Mouse (Mus musculus): Measurements from ENCODE around the gene Lrmda.

The Lrmda gene

GRCm38 (mm10) chr14:22255458-22255857, 235.9 kb downstream of the Lrmda start:
- ChIA-PET POLR2A (no interaction called here), CTCF (no interaction called here)

- ChIA-PET POLR2A (no interaction called here), CTCF (no interaction called here)
These were observed 236.8 kb downstream of the Lrmda start for GRCm38 (mm10) chr14:22256274-22256673.

- ChIA-PET CTCF (no interaction called here), POLR2A (no interaction called here)
These were observed 240.0 kb downstream of the Lrmda start for GRCm38 (mm10) chr14:22259376-22260032.

GRCm38 (mm10) chr14:22260033-22260419, 240.5 kb downstream of the Lrmda start:
- ChIA-PET CTCF (no interaction called here), POLR2A (no interaction called here)

- CTCF ChIA-PET = no interaction called here
- POLR2A ChIA-PET = no interaction called here
These were observed 245.9 kb downstream of the Lrmda start for GRCm38 (mm10) chr14:22265229-22265905.

- POLR2A ChIA-PET = no interaction called here
These were observed 250.3 kb downstream of the Lrmda start for GRCm38 (mm10) chr14:22269812-22270211.

DNA sequence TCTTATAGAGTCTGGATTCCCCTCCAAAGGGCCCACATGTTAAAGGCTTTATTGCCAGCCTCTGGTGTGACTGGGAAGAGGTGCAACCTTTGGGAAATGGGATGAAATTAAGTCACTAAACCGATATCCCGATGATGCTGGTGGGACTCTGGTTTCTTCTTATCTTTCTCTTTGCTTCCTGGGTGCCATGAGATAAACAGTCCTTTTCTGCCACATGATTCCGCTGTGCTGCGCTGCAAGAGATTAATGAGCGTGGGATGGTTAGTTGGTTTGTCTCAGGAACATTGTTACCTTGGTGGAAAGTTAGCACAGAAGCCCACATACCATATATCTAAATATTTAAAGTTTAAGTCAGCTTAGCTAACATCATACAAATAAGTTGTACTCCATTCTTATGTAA, 258.5 kb downstream of the Lrmda start:
- CTCF ChIA-PET = interaction anchor here in 1 of 4 experiments (0.6 kb wide), 1 partner anchor 49 kb away, joined by 3 read pairs; no protein-coding TSS in a partner anchor

More at GRCm38 (mm10) chr14:22269812-22270211, 250.3 kb downstream of the Lrmda start:
- CTCF ChIA-PET = no interaction called here

DNA sequence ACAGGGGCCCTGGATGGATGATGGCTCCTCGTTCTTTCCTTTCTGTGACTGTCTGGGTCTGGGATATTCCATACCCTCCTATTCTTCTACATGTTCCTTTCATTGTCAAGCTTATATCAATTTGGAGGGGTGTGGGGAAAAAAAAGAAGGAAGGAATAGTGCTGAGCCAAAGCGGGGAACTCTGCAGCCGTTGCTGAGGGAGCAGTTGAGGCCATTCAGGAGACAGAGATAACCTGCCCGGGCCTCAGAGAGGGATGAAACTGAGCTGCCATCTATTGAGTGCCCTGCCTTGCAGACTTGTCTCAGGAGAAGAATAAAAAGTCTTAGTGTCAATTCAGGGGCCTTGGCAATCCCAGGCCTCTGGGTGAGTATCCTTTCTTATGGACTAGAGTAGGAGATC, 260.1 kb downstream of the Lrmda start:
- ChIA-PET CTCF (interaction anchor here in 1 of 4 experiments (0.8 kb wide), 1 partner anchor 302 kb away, joined by 3 read pairs; no protein-coding TSS in a partner anchor), POLR2A (no interaction called here)

More for the DNA sequence above, 258.5 kb downstream of the Lrmda start:
- POLR2A ChIA-PET = interaction anchor here in 1 of 4 experiments (0.6 kb wide), 1 partner anchor 1341 kb away, joined by 4 read pairs; no protein-coding TSS in a partner anchor

GRCm38 (mm10) chr14:22281630-22282029, 262.1 kb downstream of the Lrmda start:
- CTCF ChIA-PET = no interaction called here
- POLR2A ChIA-PET = no interaction called here

GRCm38 (mm10) chr14:22282847-22283246, 263.3 kb downstream of the Lrmda start:
- ChIA-PET CTCF (interaction anchor here in 2 of 4 experiments (0.5 to 0.7 kb wide), 3 partner anchors 11 to 1150 kb away, joined by 3 to 5 read pairs (median 3); no protein-coding TSS in a partner anchor), POLR2A (interaction anchor here in 1 of 4 experiments (0.6 kb wide), 1 partner anchor 750 kb away, joined by 5 read pairs; no protein-coding TSS in a partner anchor)

DNA sequence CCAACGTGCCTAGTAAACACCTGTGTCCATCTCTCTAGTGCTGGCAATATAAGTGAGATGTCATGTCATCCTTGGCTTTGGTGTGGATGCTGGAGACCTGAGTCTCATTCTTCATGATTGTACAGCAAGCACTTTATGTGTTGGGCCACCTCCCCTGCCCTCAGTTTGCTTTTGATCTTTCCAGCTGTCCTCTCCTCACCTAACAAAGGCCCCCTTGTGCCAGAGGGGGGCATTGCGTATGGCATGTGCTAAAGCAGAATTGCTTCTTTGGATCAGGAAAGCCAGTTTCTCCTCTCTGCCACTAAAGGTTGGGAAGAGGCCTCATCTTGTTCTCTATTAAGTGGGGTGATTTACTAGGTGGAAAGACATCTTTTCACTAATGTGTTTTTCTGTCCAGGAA, 264.2 kb downstream of the Lrmda start:
- POLR2A ChIA-PET = no interaction called here
- CTCF ChIA-PET = interaction anchor here in 2 of 4 experiments (0.6 to 1.0 kb wide), 2 partner anchors 115 to 315 kb away, joined by 4 to 17 read pairs; no protein-coding TSS in a partner anchor

DNA sequence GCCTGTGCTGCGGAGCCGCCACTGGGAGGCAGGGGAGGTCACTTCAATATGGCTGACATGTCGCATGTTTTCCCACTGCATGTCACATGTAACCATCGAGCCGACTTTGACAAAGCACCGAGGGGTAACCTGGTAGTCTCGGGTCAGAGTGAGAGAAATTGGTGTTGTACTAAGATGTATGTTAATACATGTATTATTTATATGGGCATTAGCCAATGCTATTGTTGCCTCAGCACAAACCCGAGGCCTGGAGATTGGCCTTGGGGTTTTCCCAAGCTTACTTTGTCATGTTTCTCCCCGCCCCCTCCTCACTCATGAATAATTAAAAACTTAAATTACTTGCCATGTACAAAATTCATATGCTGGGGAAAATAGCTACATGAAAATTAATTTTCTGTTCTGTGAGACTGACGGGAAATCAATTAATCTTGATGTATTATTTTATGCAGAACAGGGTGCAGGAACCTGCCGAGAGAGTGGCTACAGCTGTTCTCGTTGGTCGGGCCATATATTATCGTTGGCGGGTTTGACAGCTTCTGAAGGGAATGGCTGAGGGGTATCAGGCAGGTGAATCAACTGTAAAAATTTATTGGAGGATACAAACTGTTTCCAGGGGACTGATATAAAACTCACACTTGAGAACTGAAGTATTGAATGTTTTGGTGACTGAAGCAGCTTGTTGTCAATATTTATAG, 265.5 kb downstream of the Lrmda start:
- POLR2A ChIA-PET = no interaction called here

DNA sequence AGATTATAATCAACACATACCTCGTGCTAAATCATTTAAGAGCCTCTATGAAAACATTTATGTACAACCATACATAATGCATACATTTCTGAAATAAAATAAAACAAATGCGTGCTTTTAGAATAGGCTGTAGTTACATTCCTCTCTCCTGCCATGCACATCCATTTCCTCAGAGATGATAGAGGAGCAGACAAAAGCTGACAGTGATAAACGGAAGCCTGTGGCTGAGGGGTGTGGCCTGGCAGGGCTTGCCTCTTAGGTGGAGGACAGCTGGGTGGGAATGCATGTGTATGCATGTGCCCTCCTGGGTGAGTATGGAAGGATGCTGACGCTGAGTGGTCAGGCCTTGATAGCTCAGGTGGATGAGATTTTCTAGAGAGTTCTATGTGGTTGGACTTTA, 266.3 kb downstream of the Lrmda start:
- CTCF ChIA-PET = interaction anchor here in 1 of 4 experiments (0.6 kb wide), 1 partner anchor 11 kb away, joined by 3 read pairs; no protein-coding TSS in a partner anchor

More for the DNA sequence above, 265.5 kb downstream of the Lrmda start:
- CTCF ChIA-PET = no interaction called here

GRCm38 (mm10) chr14:22288179-22288578, 268.7 kb downstream of the Lrmda start:
- ChIA-PET POLR2A (no interaction called here), CTCF (no interaction called here)

More for the DNA sequence above, 266.3 kb downstream of the Lrmda start:
- POLR2A ChIA-PET = no interaction called here

DNA sequence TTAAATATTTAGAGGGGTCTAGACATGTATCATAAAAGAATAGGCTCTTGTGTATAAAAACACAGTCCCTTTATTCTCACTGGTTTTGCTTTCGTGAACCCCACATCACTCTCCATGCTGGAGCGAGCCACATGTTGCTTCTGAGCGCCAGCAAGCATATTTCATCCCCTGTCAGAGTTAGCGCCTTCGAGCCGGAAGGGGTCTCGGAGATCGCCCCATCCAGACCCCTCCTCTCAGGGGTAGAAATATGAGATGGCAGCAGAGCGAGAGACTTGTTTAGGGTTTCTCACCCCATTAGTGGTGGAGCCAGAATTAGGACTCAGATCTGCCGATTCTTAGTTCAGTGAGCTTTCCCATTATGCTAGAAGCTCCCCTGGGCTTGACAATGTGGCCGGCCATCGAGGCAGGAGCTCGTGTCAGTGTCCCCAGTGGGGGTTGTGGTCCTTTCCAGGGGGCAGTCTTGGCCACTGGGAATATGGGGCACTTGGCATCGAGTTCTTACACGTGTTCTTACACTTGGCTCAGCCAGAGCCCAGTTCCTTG, 269.9 kb downstream of the Lrmda start:
- ChIA-PET CTCF (no interaction called here), POLR2A (no interaction called here)

- ChIA-PET POLR2A (no interaction called here), CTCF (interaction anchor here in 1 of 4 experiments (0.6 kb wide), 1 partner anchor 305 kb away, joined by 6 read pairs; the partner anchor contains the start of gene Zfp503)
These were observed 274.9 kb downstream of the Lrmda start for GRCm38 (mm10) chr14:22294371-22294770.

- ChIA-PET POLR2A (no interaction called here), CTCF (interaction anchor here in 1 of 4 experiments (0.6 kb wide), 1 partner anchor 11 kb away, joined by 3 read pairs; no protein-coding TSS in a partner anchor)
These were observed 277.2 kb downstream of the Lrmda start for GRCm38 (mm10) chr14:22296655-22297239.

- ChIA-PET CTCF (interaction anchor here in 1 of 4 experiments (0.6 kb wide), 1 partner anchor 501 kb away, joined by 3 read pairs; no protein-coding TSS in a partner anchor), POLR2A (no interaction called here)
These were observed 287.2 kb downstream of the Lrmda start for GRCm38 (mm10) chr14:22306759-22307158.

DNA sequence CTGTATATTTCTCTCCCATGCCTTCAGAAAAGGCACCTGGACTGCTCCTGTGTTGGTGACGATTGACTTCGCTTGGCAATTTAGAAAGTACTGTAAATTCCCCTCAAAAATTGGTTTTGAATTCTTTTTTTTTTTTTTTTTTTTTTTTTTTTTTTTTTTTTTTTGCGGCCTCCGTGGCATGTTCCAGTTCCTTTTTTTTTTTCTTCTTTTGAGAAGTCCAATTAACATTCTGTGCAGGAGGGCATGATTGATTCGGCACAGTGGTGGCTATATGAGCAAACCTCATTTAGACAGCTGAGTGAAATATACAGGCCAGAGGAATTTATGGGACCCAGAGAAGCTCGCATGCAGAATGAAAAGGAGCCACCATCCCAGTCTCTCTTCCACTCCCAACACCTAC, 288.5 kb downstream of the Lrmda start:
- ChIA-PET POLR2A (no interaction called here), CTCF (no interaction called here)
